Mouse (Mus musculus) neural tube, embryonic 11.5 days (tissue): Measurements from ENCODE around the gene Coq2. TPM values are rescaled to one million over a fixed set of nuclear protein-coding genes. Genes with fewer than 3 reads are reported as not detected.

Experiments used
- ATAC-seq: fragments of 200-750 bp; cut with Nextera tagmentation; 2 replicates; pipeline ENCODE4 v1.8.0; 2017; ENCODE audit warnings: moderate number of reproducible peaks, mild to moderate bottlenecking, moderate TSS enrichment, moderate library complexity; ENCODE audit not compliant: insufficient read depth, low FRiP score, low TSS enrichment
- DNase-seq: peaks from one replicate; pipeline ENCODE4 v3.0.0-alpha.2; 2015; ENCODE audit warnings: low spot score
- H3K27ac ChIP-seq: fragments of 300-500 bp; sonication (generic); 2 replicates; pipeline ENCODE4 v1.5.1; 2014; ENCODE audit warnings: low read depth, mild to moderate bottlenecking, low read length
- H3K27me3 ChIP-seq: fragments of 300-500 bp; sonication (generic); 2 replicates; pipeline ENCODE4 v1.6.1; 2014; ENCODE audit warnings: mild to moderate bottlenecking, low read length, mixed read lengths; ENCODE audit not compliant: control insufficient read depth, insufficient read depth
- H3K36me3 ChIP-seq: fragments of 300-500 bp; sonication (generic); 2 replicates; pipeline ENCODE4 v1.6.1; 2014; ENCODE audit warnings: mild to moderate bottlenecking, low read length, moderate library complexity, mixed read lengths; ENCODE audit not compliant: control insufficient read depth, insufficient read depth
- H3K4me1 ChIP-seq: fragments of 300-500 bp; sonication (generic); 2 replicates; pipeline ENCODE4 v1.6.1; 2014; ENCODE audit warnings: low read length, mixed read lengths; ENCODE audit not compliant: control insufficient read depth, insufficient read depth
- H3K4me2 ChIP-seq: fragments of 300-500 bp; sonication (generic); 2 replicates; pipeline ENCODE4 v1.6.1; 2014; ENCODE audit warnings: low read depth, mild to moderate bottlenecking, moderate library complexity
- H3K4me3 ChIP-seq: fragments of 300-500 bp; sonication (generic); 2 replicates; pipeline ENCODE4 v1.5.1; 2014; ENCODE audit warnings: low read depth, low read length
- H3K9ac ChIP-seq: fragments of 300-500 bp; sonication (generic); 2 replicates; pipeline ENCODE4 v1.6.1; 2014; ENCODE audit warnings: mild to moderate bottlenecking, low read length
- H3K9me3 ChIP-seq: fragments of 300-500 bp; sonication (generic); 2 replicates; pipeline ENCODE4 v1.6.1; 2016; ENCODE audit warnings: low read length; ENCODE audit not compliant: control insufficient read depth
- WGBS: fragments of 180-500 bp; shearing (Covaris S2); extraction: QIAGEN DNeasy Blood & Tissue Kit; methylation state at CpG from one replicate; pipeline ENCODE4 v1.1.7; 2014; 5-methylcytosine and 5-hydroxymethylcytosine counted together
- polyA plus RNA-seq: library from polyadenylated mRNA; unstranded; fragments of >200 nt; fragmentation: Nextera tagmentation; extraction: Ambion mirVana; gene quantifications from 2 replicates; pipeline ENCODE4 v1.2.1, GENCODE M21; 2014

Coq2 gene
- polyA plus RNA-seq, 1 experiment from 2014 or later: 57.1 TPM

DNA sequence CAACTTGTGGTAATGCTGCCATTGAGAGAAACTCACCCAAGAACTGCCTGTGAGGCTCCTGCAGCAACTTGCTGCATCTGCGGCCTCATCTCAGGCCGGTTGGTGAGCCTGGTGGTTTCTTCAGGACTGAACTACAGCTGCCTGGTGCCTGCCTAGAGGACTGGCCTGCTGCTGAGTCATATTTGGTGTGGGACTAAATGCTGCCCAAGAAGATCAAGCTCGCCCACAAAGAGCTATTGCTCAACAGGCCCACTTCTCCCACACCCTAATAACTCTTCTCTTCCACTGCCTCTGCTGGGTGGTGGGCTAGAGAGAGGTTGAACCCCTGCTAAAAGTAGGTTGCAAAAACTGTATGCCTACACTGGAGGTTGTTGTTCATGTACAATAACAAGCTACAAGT is 27.4 kb upstream of the Coq2 start:
- H3K27me3 ChIP-seq: no peaks in the 10 kb centered on the region
- no peak overlapping the region for H3K4me2 ChIP-seq
- H3K4me1 ChIP-seq: no peaks in the 10 kb centered on the region
- H3K27ac ChIP-seq: no peak overlapping the region
- no peak overlapping the region for H3K4me3 ChIP-seq
- H3K9me3 ChIP-seq: no peaks in the 10 kb centered on the region
- no peak overlapping the region for H3K9ac ChIP-seq
- no peaks in the 10 kb centered on the region for H3K36me3 ChIP-seq
- DNase-seq (no peak), ATAC-seq (no peak)
- 89% methylated on average over 3 of the region's 3 CpGs for WGBS

GRCm38 (mm10) chr5:100700861-100701620 is 26.1 kb upstream of the Coq2 start:
- no peaks in the 10 kb centered on the region for H3K36me3 ChIP-seq
- ATAC-seq: no peak
- DNase-seq: no peak

DNA sequence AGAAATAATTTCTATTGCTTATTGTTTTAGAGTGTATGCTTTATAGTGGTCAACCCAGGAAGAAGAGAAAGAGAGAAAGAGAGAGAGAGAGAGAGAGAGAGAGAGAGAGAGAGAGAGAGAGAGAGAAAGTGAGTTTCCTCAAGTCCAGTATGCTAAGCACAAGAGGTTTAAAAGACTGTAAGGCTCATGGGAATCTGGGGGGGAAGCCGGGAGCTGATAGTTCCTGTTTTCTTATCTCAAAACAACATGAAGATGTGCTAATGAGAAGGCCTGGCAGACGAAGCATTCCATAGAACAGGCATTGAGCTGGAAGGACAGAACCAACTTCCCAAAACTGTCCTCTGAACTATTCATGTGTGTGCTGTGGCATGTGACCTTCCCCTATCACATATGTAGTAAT is 22.9 kb upstream of the Coq2 start:
- no peak overlapping the region for H3K27ac ChIP-seq
- H3K9ac ChIP-seq: no peak overlapping the region
- no peaks in the 10 kb centered on the region for H3K4me1 ChIP-seq
- 81% methylated on average over 2 of the region's 2 CpGs for WGBS
- no peak for DNase-seq
- no peaks in the 10 kb centered on the region for H3K27me3 ChIP-seq
- no peak overlapping the region for H3K4me3 ChIP-seq
- no peaks in the 10 kb centered on the region for H3K36me3 ChIP-seq
- no peak for ATAC-seq
- H3K9me3 ChIP-seq: no peaks in the 10 kb centered on the region
- H3K4me2 ChIP-seq: no peak overlapping the region

More at GRCm38 (mm10) chr5:100700861-100701620, 26.1 kb upstream of the Coq2 start:
- Histone ChIP-seq H3K9ac (no peak overlapping the region), H3K9me3 (no peaks in the 10 kb centered on the region), H3K4me1 (no peaks in the 10 kb centered on the region), H3K4me2 (no peak overlapping the region), H3K27me3 (no peaks in the 10 kb centered on the region), H3K4me3 (no peak overlapping the region), H3K27ac (no peak overlapping the region)
- WGBS: 82% methylated on average over 13 of the region's 13 CpGs

- no peak for ATAC-seq
- WGBS: 77% methylated on average over 2 of the region's 2 CpGs
- Histone ChIP-seq H3K36me3 (no peaks in the 10 kb centered on the region), H3K4me2 (no peak overlapping the region), H3K4me3 (no peak overlapping the region), H3K9ac (no peak overlapping the region), H3K27me3 (no peaks in the 10 kb centered on the region), H3K4me1 (no peaks in the 10 kb centered on the region), H3K9me3 (no peaks in the 10 kb centered on the region), H3K27ac (no peak overlapping the region)
- no peak for DNase-seq
Measured at GRCm38 (mm10) chr5:100697398-100697797, 22.5 kb upstream of the Coq2 start.

GRCm38 (mm10) chr5:100685631-100686030 is 10.7 kb upstream of the Coq2 start:
- H3K4me2 ChIP-seq: no peak overlapping the region
- WGBS: 68% methylated on average over 4 of the region's 4 CpGs

DNA sequence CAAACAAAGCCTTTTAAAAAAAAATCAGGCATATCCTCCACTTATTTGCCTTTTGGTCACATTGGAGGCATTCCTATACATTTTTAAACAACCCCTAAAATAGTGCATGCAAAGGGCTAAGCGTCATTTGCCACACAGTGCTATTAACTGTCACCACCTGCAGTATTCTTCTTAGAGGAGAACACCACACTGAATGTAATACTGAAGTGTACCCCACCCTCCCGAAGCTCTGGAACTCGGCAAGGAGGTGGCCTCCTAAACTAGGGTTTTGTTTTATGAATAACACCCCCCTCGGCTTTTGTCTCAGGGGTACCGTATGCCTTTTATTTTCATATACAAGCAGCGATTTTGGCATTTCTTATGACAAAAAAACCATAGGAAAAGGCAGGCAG is 5.6 kb upstream of the Coq2 start:
- Histone ChIP-seq H3K27me3 (no peaks in the 10 kb centered on the region), H3K4me2 (no peak overlapping the region), H3K4me3 (no peak overlapping the region), H3K36me3 (no peaks in the 10 kb centered on the region), H3K9ac (no peak overlapping the region), H3K27ac (no peak overlapping the region), H3K4me1 (no peaks in the 10 kb centered on the region), H3K9me3 (no peaks in the 10 kb centered on the region)
- 80% methylated on average over 6 of the region's 6 CpGs for WGBS
- ATAC-seq (no peak), DNase-seq (no peak)

More at GRCm38 (mm10) chr5:100685631-100686030, 10.7 kb upstream of the Coq2 start:
- ATAC-seq (no peak), DNase-seq (no peak)
- Histone ChIP-seq H3K27me3 (no peaks in the 10 kb centered on the region), H3K9me3 (no peaks in the 10 kb centered on the region), H3K36me3 (no peaks in the 10 kb centered on the region), H3K4me1 (no peaks in the 10 kb centered on the region), H3K9ac (no peak overlapping the region), H3K4me3 (no peak overlapping the region), H3K27ac (no peak overlapping the region)

- H3K9ac ChIP-seq: no peak overlapping the region
- H3K27ac ChIP-seq: no peak overlapping the region
- H3K4me2 ChIP-seq: no peak overlapping the region
- DNase-seq (no peak), ATAC-seq (no peak)
- 54% methylated on average over 18 of the region's 18 CpGs for WGBS
- no peaks in the 10 kb centered on the region for H3K27me3 ChIP-seq
- H3K4me1 ChIP-seq: no peaks in the 10 kb centered on the region
- no peak overlapping the region for H3K4me3 ChIP-seq
- H3K36me3 ChIP-seq: no peaks in the 10 kb centered on the region
- H3K9me3 ChIP-seq: no peaks in the 10 kb centered on the region
Measured at GRCm38 (mm10) chr5:100679911-100680541, 5.1 kb upstream of the Coq2 start.

- WGBS: under 1% methylated on average over 51 of the region's 71 CpGs
- no peaks in the 10 kb centered on the region; the same call in 1 of the 2 replicates for H3K4me1 ChIP-seq
Measured at GRCm38 (mm10) chr5:100673745-100674486, 1.0 kb downstream of the Coq2 start.

More at GRCm38 (mm10) chr5:100673745-100674486, 1.0 kb downstream of the Coq2 start:
- Histone ChIP-seq H3K27me3 (no peaks in the 10 kb centered on the region), H3K36me3 (no peaks in the 10 kb centered on the region; the same call in 1 of the 2 replicates), H3K9ac (peak overlapping the region; percentile 90), H3K27ac (peak overlapping the region; percentile 49; the same call in 1 of the 2 replicates), H3K4me3 (peak overlapping the region; percentile 85), H3K4me2 (peak overlapping the region; percentile 76), H3K9me3 (no peaks in the 10 kb centered on the region)
- ATAC-seq (peak; percentile 95), DNase-seq (peak; percentile 90)
